ENCODE assay signal across 20 mouse cellular contexts in the genomic region with DNA sequence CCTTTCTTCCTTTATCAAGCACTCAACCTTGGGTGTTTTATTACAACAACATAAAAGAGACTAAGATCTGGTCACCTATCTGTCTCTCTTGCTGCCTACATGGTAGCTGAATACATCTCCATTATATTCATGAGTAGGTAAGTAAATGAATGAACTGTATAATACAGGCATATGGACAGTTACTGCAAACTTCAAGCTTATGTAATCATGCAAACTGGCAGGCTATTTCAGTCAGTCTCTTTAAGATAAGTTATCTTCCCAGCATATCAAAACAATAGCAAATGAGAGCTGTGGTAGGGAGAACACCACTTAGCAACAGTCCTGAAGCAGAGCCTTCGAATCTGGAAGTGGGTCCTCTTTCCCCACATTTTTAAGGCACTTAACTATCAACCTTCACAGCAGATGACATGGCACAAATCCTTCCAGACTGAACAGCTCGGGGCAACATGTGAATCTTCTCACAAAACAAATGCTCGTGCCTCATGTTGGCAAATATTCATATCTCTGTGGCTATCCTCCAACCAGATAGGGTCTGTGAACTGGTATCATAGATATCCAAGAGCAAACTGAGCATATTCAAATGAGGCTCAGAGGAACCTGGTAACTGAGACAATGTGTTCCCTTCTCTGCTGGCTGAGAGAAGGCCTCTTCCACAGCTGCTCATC. TPM values are rescaled to one million over a fixed set of nuclear protein-coding genes. Genes with fewer than 3 reads are reported as not detected.
DNase-seq lines count a peak whose midpoint lies in the region; ATAC-seq and TF ChIP-seq lines count a peak whose summit lies in the region.
"Had no signal": no experiment of that assay in that cellular context is flagged by ENCODE, and none has a peak within 500 bp of the region (broad histone marks: within the 10 kb centered on the region; RNA-seq: fewer than 3 reads in every experiment).

No protein-coding gene starts in this region.

- peaks cover 26% of the 10 kb centered on the region; the same call in 1 of the 2 replicates for H3K4me1 ChIP-seq in lung, postnatal 0 days (ENCODE audit: insufficient read depth, low read depth, low read length)

- ATAC-seq in lung, postnatal 0 days = no peak
- ATAC-seq: intestine, embryonic 15.5 days; Patski had no signal

- H3K27me3 ChIP-seq in lung, postnatal 0 days (replicated peaks; ENCODE audit: insufficient read depth, low read length) = no peaks in the 10 kb centered on the region
- H3K27me3 ChIP-seq: heart, embryonic 15.5 days; hindbrain, embryonic 15.5 days; intestine, embryonic 15.5 days; limb, embryonic 15.5 days; liver, embryonic 15.5 days; Patski had no signal

- DNase-seq in heart, adult 11 months = peak; percentile 70
- no peak for DNase-seq in heart, adult 9 months (ENCODE audit: low spot score in 2 of 2)
- peak; percentile 34 for DNase-seq in lung, postnatal 0 days (ENCODE audit: low spot score)
- no peak for DNase-seq in lung, postnatal 10 days
- DNase-seq in layer of hippocampus, adult 9-10 months (ENCODE audit: low spot score) = peak; percentile 30
- no peak for DNase-seq in thymus, postnatal 36 days
- no peak for DNase-seq in kidney, adult 8-10 months
- DNase-seq: adrenal gland, adult 8-10 months; gastrocnemius, postnatal 14 days; heart, adult 2 months; heart, postnatal 4 days; lung, postnatal 36 days; thymus, postnatal 14 days had no signal

- no peak overlapping the region for H3K4me3 ChIP-seq in lung, postnatal 0 days (ENCODE audit: low read depth, low read length)
- H3K4me3 ChIP-seq: heart, adult 2 months; heart, embryonic 15.5 days; hindbrain, embryonic 15.5 days; intestine, embryonic 15.5 days; limb, embryonic 15.5 days; liver, embryonic 15.5 days had no signal

- H3K36me3 ChIP-seq in lung, postnatal 0 days (ENCODE audit: insufficient read depth, low read length) = no peaks in the 10 kb centered on the region
- H3K36me3 ChIP-seq: heart, embryonic 15.5 days; hindbrain, embryonic 15.5 days; intestine, embryonic 15.5 days; limb, embryonic 15.5 days; liver, embryonic 15.5 days had no signal

- no peak; the same call in 1 of the 2 replicates for TF ChIP-seq EP300 in lung, postnatal 0 days (IDR thresholded peaks at IDR 0.05)

- 35% methylated on average over 3 of the region's 3 CpGs for WGBS in lung, postnatal 0 days

- H3K9ac ChIP-seq in lung, postnatal 0 days (replicated peaks; ENCODE audit: low read depth) = no peak overlapping the region
- H3K9ac ChIP-seq: heart, embryonic 15.5 days; hindbrain, embryonic 15.5 days; intestine, embryonic 15.5 days; limb, embryonic 15.5 days; liver, embryonic 15.5 days had no signal

- no peak overlapping the region; the same call in 1 of the 2 replicates for H3K27ac ChIP-seq in lung, postnatal 0 days (ENCODE audit: low read length)
- H3K27ac ChIP-seq: heart, adult 2 months; heart, embryonic 15.5 days; hindbrain, embryonic 15.5 days; intestine, embryonic 15.5 days; limb, embryonic 15.5 days; liver, embryonic 15.5 days had no signal

- no peak for TF ChIP-seq CTCF in lung, postnatal 0 days (IDR thresholded peaks at IDR 0.05)

- no peak overlapping the region for H3K4me2 ChIP-seq in lung, postnatal 0 days (replicated peaks; ENCODE audit: low read depth, low read length)
- H3K4me2 ChIP-seq: heart, embryonic 15.5 days; hindbrain, embryonic 15.5 days; intestine, embryonic 15.5 days; limb, embryonic 15.5 days; liver, embryonic 15.5 days; midbrain, embryonic 11.5 days had no signal

- H3K9me3 ChIP-seq in lung, postnatal 0 days (ENCODE audit: low read length) = no peaks in the 10 kb centered on the region
- H3K9me3 ChIP-seq: heart, embryonic 15.5 days; hindbrain, embryonic 15.5 days; intestine, embryonic 15.5 days; limb, embryonic 15.5 days; liver, embryonic 15.5 days had no signal

RNA-seq across cellular contexts. Expression of gene Carmil1, which starts 42.0 kb away (rescaled TPM):
- 46.1 and 47.5 TPM in 2 replicates for polyA plus RNA-seq in lung, postnatal 0 days (2015; fragmentation: Nextera tagmentation; extraction: Ambion mirVana)

Comparison
In these comparisons a context has a peak if more than half of its experiments do, and no peak if none do; other contexts are left out.
1. DNase-seq: peak in heart, adult 11 months (single experiment), lung, postnatal 0 days (single experiment) and layer of hippocampus, adult 9-10 months (single experiment); none in heart, adult 9 months (0 of 2), lung, postnatal 10 days (single experiment), thymus, postnatal 36 days (0 of 2) and kidney, adult 8-10 months (0 of 2).